Mouse (Mus musculus) E14TG2a.4 (cell line): ENCODE data around the gene Tubb4a.

ENCODE experiments used
- CTCF ChIP-seq: conservative IDR thresholded peaks from 2 replicates; pipeline ENCODE4 v1.5.1; 2014; ENCODE audit warnings: low read length
- NANOG ChIP-seq: IDR thresholded peaks from 2 replicates; pipeline ENCODE4 v1.6.1; 2014; ENCODE audit warnings: borderline replicate concordance, low read length, mixed read lengths

GRCm38 (mm10) chr17:57032854-57033253, 54.7 kb downstream of the Tubb4a start:
- TF ChIP-seq CTCF (no peak), NANOG (no peak)
